Mouse (Mus musculus): ENCODE results near the gene Ripply2. TPM values are rescaled to one million over a fixed set of nuclear protein-coding genes. Genes with fewer than 3 reads are reported as not detected.
A peak's percentile ranks its signal among the peaks of the same experiment; 100 is the strongest.

The Ripply2 gene
- polyA plus RNA-seq, 2 experiments = not detected

- H3K27ac ChIP-seq (replicated peaks; ENCODE audit: low read depth, low read length) = no peak overlapping the region
- TF ChIP-seq POLR2A (IDR thresholded peaks at IDR 0.05; ENCODE audit: borderline replicate concordance, extremely low read depth, insufficient read depth, insufficient read length) = no peak
- no peak overlapping the region for H3K4me2 ChIP-seq (replicated peaks; ENCODE audit: low read depth, low read length, severe bottlenecking)
- no peaks in the 10 kb centered on the region for H3K9me3 ChIP-seq (ENCODE audit: control insufficient read depth, low read length)
- no peaks in the 10 kb centered on the region; the same call in 1 of the 2 replicates for H3K36me3 ChIP-seq (ENCODE audit: control insufficient read depth, insufficient read depth, low read length)
- no peak overlapping the region for H3K4me3 ChIP-seq (replicated peaks; ENCODE audit: low read length)
- 52% methylated on average over 4 of the region's 4 CpGs for WGBS
- ATAC-seq (ENCODE audit: low FRiP score, low read depth) (no peak), DNase-seq (ENCODE audit: low spot score) (peak; percentile 49)
- H3K9ac ChIP-seq (ENCODE audit: low read depth, low read length, severe bottlenecking) = no peak overlapping the region
- H3K4me1 ChIP-seq (ENCODE audit: control insufficient read depth, insufficient read depth, low read length) = no peaks in the 10 kb centered on the region
- no peaks in the 10 kb centered on the region for H3K27me3 ChIP-seq (ENCODE audit: control insufficient read depth, insufficient read depth, low read length)
These were observed 34.1 kb downstream of the Ripply2 start for GRCm38 (mm10) chr9:87049425-87049824.

DNA sequence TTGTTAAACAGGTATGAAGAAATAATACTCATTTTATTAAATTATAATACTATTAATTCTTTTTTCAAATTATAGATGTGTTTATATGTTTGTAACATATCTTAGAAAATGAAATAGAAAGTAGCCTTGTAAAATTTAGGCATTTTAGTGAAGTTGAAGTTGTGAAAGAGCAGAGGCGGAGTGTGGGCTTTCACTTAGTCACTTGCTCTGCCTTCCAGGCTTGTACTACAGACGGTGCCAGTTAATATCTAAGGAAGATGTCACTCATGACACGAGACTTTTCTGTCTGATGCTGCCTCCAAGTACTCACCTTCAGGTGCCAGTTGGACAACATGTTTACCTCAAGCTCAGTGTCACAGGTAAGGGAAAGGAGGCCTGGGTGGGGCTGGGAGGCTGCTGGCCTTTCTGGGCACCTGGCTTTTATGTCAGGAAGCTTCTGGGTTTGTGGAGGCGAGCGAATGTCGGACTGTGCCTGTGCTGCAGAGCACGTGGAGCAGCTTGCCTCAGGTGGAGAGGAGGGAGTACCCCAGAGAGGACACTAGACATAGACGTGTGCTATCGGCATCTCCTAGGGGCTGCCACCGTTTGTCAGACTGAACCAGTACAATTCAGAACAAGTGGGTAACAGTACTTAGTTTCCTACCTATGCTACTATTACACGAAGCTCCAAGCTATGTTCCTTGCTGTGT is 40.4 kb downstream of the Ripply2 start:
- DNase-seq (ENCODE audit: low spot score) (no peak), ATAC-seq (ENCODE audit: low FRiP score, low read depth) (no peak)
- Histone ChIP-seq H3K27me3 (ENCODE audit: control insufficient read depth, insufficient read depth, low read length) (no peaks in the 10 kb centered on the region), H3K9me3 (ENCODE audit: control insufficient read depth, low read length) (no peaks in the 10 kb centered on the region), H3K27ac (replicated peaks; ENCODE audit: low read depth, low read length) (no peak overlapping the region), H3K4me3 (replicated peaks; ENCODE audit: low read length) (no peak overlapping the region), H3K36me3 (ENCODE audit: control insufficient read depth, insufficient read depth, low read length) (peaks cover 14% of the 10 kb centered on the region), H3K4me2 (replicated peaks; ENCODE audit: low read depth, low read length, severe bottlenecking) (no peak overlapping the region), H3K9ac (ENCODE audit: low read depth, low read length, severe bottlenecking) (no peak overlapping the region), H3K4me1 (ENCODE audit: control insufficient read depth, insufficient read depth, low read length) (no peaks in the 10 kb centered on the region)
- no peak for TF ChIP-seq POLR2A (IDR thresholded peaks at IDR 0.05; ENCODE audit: borderline replicate concordance, extremely low read depth, insufficient read depth, insufficient read length)
- 90% methylated on average over 11 of the region's 11 CpGs for WGBS

DNA sequence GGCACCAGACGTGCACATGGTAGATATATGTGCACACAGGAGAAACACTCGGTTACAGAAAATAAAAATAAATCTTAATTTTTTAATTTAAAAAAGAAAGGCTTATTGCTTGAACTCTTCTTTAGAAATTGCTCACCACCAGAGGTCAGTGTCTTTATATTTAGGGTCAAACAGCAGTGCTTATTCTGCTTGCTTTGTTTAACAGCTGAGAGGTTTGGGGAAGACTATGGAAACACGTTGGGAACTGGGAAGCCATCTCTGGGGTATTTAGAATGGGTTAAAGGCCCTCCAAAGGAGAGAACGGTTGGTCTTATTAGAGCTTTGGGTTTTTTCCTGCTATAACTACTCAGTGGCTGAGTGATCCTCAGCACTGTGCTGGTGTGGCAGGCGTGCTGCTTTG is 47.0 kb downstream of the Ripply2 start:
- Histone ChIP-seq H3K27me3 (ENCODE audit: control insufficient read depth, insufficient read depth, low read length) (no peaks in the 10 kb centered on the region), H3K9me3 (ENCODE audit: control insufficient read depth, low read length) (no peaks in the 10 kb centered on the region), H3K4me1 (ENCODE audit: control insufficient read depth, insufficient read depth, low read length) (no peaks in the 10 kb centered on the region), H3K4me3 (replicated peaks; ENCODE audit: low read length) (no peak overlapping the region), H3K36me3 (ENCODE audit: control insufficient read depth, insufficient read depth, low read length) (peaks cover 20% of the 10 kb centered on the region), H3K4me2 (replicated peaks; ENCODE audit: low read depth, low read length, severe bottlenecking) (no peak overlapping the region), H3K27ac (replicated peaks; ENCODE audit: low read depth, low read length) (no peak overlapping the region), H3K9ac (ENCODE audit: low read depth, low read length, severe bottlenecking) (no peak overlapping the region)
- WGBS = 84% methylated on average over 5 of the region's 5 CpGs
- no peak for TF ChIP-seq POLR2A (IDR thresholded peaks at IDR 0.05; ENCODE audit: borderline replicate concordance, extremely low read depth, insufficient read depth, insufficient read length)
- ATAC-seq (ENCODE audit: low FRiP score, low read depth) = no peak
- no peak for DNase-seq (ENCODE audit: low spot score)

DNA sequence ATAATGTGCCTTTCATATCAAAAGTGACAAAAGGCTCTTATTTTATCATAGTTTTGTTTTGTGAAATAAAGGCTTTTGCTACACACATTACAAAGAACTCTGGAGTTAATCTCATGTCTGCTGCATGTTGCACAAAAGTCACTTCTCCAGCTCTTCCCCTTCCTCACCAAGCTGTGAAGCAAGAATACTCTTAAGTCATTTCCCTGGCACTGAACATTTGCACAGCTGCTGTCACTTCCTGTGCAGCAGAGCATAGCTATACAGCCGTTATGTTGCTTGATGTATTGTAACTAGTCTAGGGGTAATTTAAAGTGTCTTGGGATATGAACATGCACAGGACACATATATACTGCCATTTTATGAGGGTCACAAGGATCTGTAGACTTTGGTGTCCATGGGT is 52.8 kb downstream of the Ripply2 start:
- H3K4me2 ChIP-seq (replicated peaks; ENCODE audit: low read depth, low read length, severe bottlenecking) = no peak overlapping the region
- H3K4me1 ChIP-seq (ENCODE audit: control insufficient read depth, insufficient read depth, low read length) = no peaks in the 10 kb centered on the region
- WGBS = 77% methylated on average over 1 of the region's 1 CpGs
- no peak for TF ChIP-seq POLR2A (IDR thresholded peaks at IDR 0.05; ENCODE audit: borderline replicate concordance, extremely low read depth, insufficient read depth, insufficient read length)
- DNase-seq (ENCODE audit: low spot score) (no peak), ATAC-seq (ENCODE audit: low FRiP score, low read depth) (no peak)
- H3K4me3 ChIP-seq (replicated peaks; ENCODE audit: low read length) = no peak overlapping the region
- no peaks in the 10 kb centered on the region for H3K9me3 ChIP-seq (ENCODE audit: control insufficient read depth, low read length)
- no peaks in the 10 kb centered on the region for H3K27me3 ChIP-seq (ENCODE audit: control insufficient read depth, insufficient read depth, low read length)
- H3K9ac ChIP-seq (ENCODE audit: low read depth, low read length, severe bottlenecking) = no peak overlapping the region
- no peak overlapping the region for H3K27ac ChIP-seq (replicated peaks; ENCODE audit: low read depth, low read length)
- peaks cover 16% of the 10 kb centered on the region; the same call in 1 of the 2 replicates for H3K36me3 ChIP-seq (ENCODE audit: control insufficient read depth, insufficient read depth, low read length)

Other genes starting within 250 kb of the Ripply2 start
- gene Snap91, start 134.9 kb upstream of the Ripply2 start, polyA plus RNA-seq (2012; rRNA removed) = 9.3 and 10.2 TPM in 2 replicates
- gene Snap91, start 134.9 kb upstream of the Ripply2 start, polyA plus RNA-seq (2014; fragmentation: Nextera tagmentation; extraction: Ambion mirVana) = 5.2 and 5.5 TPM in 2 replicates
- gene Cyb5r4, start 6.5 kb downstream of the Ripply2 start, polyA plus RNA-seq (2012; rRNA removed) = 17.7 and 18.0 TPM in 2 replicates
- gene Cyb5r4, start 6.5 kb downstream of the Ripply2 start, polyA plus RNA-seq (2014; fragmentation: Nextera tagmentation; extraction: Ambion mirVana) = 41.8 and 43.0 TPM in 2 replicates
- gene Mrap2, start 128.8 kb downstream of the Ripply2 start, polyA plus RNA-seq (2012; rRNA removed) = 0.14 and 0.23 TPM in 2 replicates
- gene Mrap2, start 128.8 kb downstream of the Ripply2 start, polyA plus RNA-seq (2014; fragmentation: Nextera tagmentation; extraction: Ambion mirVana) = 0.22 TPM in 1 of 2 replicates, not detected in the other
- 4.7 and 5.5 TPM in 2 replicates for gene Cep162, start 240.0 kb downstream of the Ripply2 start, polyA plus RNA-seq (2012; rRNA removed)
- gene Cep162, start 240.0 kb downstream of the Ripply2 start, polyA plus RNA-seq (2014; fragmentation: Nextera tagmentation; extraction: Ambion mirVana) = 5.3 and 6.0 TPM in 2 replicates